Mouse (Mus musculus): ENCODE measurements around the gene Msh6.

GRCm38 (mm10) chr17:87963081-87964075, 11.5 kb upstream of the Msh6 start:
- TF ChIP-seq CTCF (IDR thresholded peaks at IDR 0.05; ENCODE audit: insufficient read depth, low read depth, low read length) (no peak), POLR2A (IDR thresholded peaks at IDR 0.05; ENCODE audit: insufficient read depth, low read depth, low read length) (no peak)
